Mouse (Mus musculus) liver, embryonic 14.5 days (tissue): ENCODE data around the gene Trim47.

Experiments used
- CTCF ChIP-seq: IDR thresholded peaks from 2 replicates; pipeline ENCODE4 v1.5.1; 2016; ENCODE audit warnings: antibody characterized with exemption, low read depth, control low read depth
- EP300 ChIP-seq: IDR thresholded peaks from 2 replicates; pipeline ENCODE4 v1.6.1; 2016; ENCODE audit warnings: antibody characterized with exemption, low read depth

DNA sequence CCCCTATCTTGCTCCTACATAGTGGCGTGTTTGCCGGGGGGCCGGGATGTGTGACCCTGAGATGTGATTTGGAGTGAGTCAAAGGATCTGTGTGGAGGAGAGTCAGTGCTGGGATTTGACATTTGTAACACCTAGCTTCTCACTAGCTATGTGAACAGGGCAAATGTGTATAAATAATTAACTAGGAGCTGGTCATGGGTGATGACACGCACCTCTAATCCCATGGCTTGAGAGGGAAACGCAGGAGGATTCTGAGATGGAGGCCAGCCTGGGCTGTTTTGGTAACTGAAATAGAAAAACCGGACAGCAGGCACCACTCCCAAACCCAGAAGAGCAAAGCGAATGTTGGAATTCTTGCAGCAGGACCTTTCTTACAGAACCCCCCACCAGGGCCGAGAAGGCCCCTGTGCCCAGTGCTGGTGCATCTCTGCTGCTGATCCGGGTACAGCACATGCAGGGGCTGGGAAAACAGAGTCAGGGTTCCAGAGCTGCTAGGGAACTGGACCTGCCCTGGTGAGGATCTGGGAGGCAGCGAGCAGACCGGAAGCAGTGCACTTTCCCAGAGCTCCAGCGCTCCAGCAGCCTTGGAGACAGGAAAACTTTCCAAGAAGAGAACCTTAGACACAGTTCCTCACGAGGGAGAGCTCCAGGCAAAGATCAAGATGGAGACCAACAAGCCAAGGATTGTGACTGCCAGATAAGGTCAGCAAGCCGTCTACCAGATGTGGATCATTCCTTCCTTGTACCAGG, 28.1 kb downstream of the Trim47 start:
- TF ChIP-seq EP300, result no peak
- no peak for TF ChIP-seq CTCF
